Mouse (Mus musculus) olfactory bulb, adult 2 months (tissue): ENCODE results near the gene C1ql2.

Experiments
- CTCF ChIP-seq: fragments of 200-500 bp; IDR thresholded peaks from 2 replicates; pipeline ENCODE4 v1.5.1; 2012; ENCODE audit warnings: low read depth, mild to moderate bottlenecking, low read length, moderate library complexity; ENCODE audit not compliant: insufficient read depth
- POLR2A ChIP-seq: fragments of 200-500 bp; IDR thresholded peaks from 2 replicates; pipeline ENCODE4 v1.6.1; 2012; ENCODE audit warnings: mild to moderate bottlenecking, low read depth, low read length, moderate library complexity; ENCODE audit not compliant: insufficient read depth

DNA sequence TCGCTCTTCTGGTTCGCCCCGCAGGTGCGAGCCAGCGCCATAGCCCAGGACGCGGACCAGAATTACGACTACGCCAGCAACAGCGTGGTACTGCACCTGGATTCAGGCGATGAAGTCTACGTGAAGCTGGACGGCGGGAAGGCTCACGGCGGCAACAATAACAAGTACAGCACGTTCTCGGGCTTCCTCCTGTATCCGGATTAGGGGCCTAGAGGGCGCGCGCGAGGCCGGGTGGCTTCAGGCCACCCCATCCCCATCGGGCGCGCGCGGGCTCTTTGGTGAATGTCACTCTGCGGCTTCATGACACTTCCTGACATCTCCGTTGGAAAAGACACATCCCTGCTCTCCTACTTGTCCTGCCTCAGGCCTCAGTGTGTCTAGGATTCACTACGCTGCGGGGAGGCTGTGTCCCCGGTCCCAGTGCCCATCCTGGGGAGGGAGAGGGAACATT lies 2.0 kb downstream of the C1ql2 start:
- TF ChIP-seq POLR2A (no peak), CTCF (no peak)
